Mouse (Mus musculus): ENCODE data around the gene Ttll4. TPM values are rescaled to one million over a fixed set of nuclear protein-coding genes. Genes with fewer than 3 reads are reported as not detected.
A peak's percentile ranks its signal among the peaks of the same experiment; 100 is the strongest.

The Ttll4 gene
- total and polyA plus RNA-seq, 2 experiments, result 8.6 to 9.1 TPM

- no peaks in the 10 kb centered on the region for H3K79me2 ChIP-seq (ENCODE audit: control insufficient read depth, insufficient read depth, low read length)
- no peak overlapping the region for H3K9ac ChIP-seq (ENCODE audit: low read depth, low read length)
- no peak overlapping the region for H3K4me3 ChIP-seq (ENCODE audit: insufficient read depth, low read depth, low read length)
- H3K27me3 ChIP-seq (ENCODE audit: control insufficient read depth, insufficient read depth, low read length), result no peaks in the 10 kb centered on the region
- WGBS, result 77% methylated on average over 1 of the region's 1 CpGs
- DNase-seq (ENCODE audit: extremely low read depth, low read depth, low spot score), result no peak
- H3K36me3 ChIP-seq (ENCODE audit: control insufficient read depth, insufficient read depth, low read length), result peaks cover 18% of the 10 kb centered on the region
- no peak for TF ChIP-seq CTCF (IDR thresholded peaks at IDR 0.05; ENCODE audit: low read depth, low read length)
- TF ChIP-seq POLR2A (IDR thresholded peaks at IDR 0.05; ENCODE audit: extremely low read depth, insufficient read depth, low read length), result no peak
- H3K27ac ChIP-seq (replicated peaks; ENCODE audit: insufficient read depth, low read depth, low read length), result no peak overlapping the region
- H3K4me1 ChIP-seq (ENCODE audit: control insufficient read depth, insufficient read depth, low read length), result no peaks in the 10 kb centered on the region
Measured at GRCm38 (mm10) chr1:74677843-74678242, 16.3 kb downstream of the Ttll4 start.

- Histone ChIP-seq H3K27ac (replicated peaks; ENCODE audit: insufficient read depth, low read depth, low read length) (no peak overlapping the region), H3K79me2 (ENCODE audit: control insufficient read depth, insufficient read depth, low read length) (no peaks in the 10 kb centered on the region), H3K9ac (ENCODE audit: low read depth, low read length) (no peak overlapping the region), H3K4me1 (ENCODE audit: control insufficient read depth, insufficient read depth, low read length) (no peaks in the 10 kb centered on the region), H3K4me3 (ENCODE audit: insufficient read depth, low read depth, low read length) (no peak overlapping the region), H3K27me3 (ENCODE audit: control insufficient read depth, insufficient read depth, low read length) (no peaks in the 10 kb centered on the region), H3K36me3 (ENCODE audit: control insufficient read depth, insufficient read depth, low read length) (peaks cover 54% of the 10 kb centered on the region)
- WGBS, result 91% methylated on average over 7 of the region's 7 CpGs
- DNase-seq (ENCODE audit: extremely low read depth, low read depth, low spot score), result no peak
- TF ChIP-seq POLR2A (IDR thresholded peaks at IDR 0.05; ENCODE audit: extremely low read depth, insufficient read depth, low read length) (no peak), CTCF (IDR thresholded peaks at IDR 0.05; ENCODE audit: low read depth, low read length) (no peak)
Measured at GRCm38 (mm10) chr1:74687131-74687530, 25.6 kb downstream of the Ttll4 start.

DNA sequence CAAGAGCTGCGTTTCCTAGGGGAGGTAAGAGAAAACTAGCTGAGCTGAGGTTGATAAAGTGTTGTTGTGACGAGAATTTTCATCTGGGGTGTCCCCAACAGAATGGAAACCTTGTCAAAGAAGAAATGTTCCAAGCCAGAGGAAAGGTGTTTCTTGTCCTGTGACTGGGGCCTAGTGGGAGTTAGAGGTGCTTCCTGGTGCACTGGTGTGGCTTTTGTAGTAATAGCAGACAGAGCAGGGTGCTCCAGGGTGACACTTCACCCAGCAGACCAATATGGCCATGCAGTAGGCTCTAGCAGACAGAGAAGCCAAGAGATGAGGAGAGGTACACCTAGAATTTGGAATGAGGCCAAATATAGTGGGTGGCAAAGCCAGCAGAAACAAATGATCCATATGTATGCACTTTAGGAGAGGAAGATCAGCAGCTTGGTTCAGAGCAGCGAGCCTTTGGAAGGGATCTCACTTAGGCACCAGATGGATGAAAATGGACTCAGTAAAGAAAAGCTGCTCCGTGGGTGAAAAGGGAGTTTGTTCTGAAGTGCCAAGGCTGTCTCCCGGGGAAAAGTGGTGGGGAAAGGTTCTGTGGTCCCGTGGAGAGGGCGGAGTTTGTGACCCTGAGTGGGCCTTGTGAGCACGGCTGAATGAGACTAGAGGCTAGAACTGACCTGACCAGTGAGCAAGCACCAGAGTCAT is 32.5 kb downstream of the Ttll4 start:
- Histone ChIP-seq H3K4me1 (ENCODE audit: control insufficient read depth, insufficient read depth, low read length) (peaks cover 17% of the 10 kb centered on the region), H3K9ac (ENCODE audit: low read depth, low read length) (no peak overlapping the region), H3K4me3 (ENCODE audit: insufficient read depth, low read depth, low read length) (no peak overlapping the region), H3K27me3 (ENCODE audit: control insufficient read depth, insufficient read depth, low read length) (no peaks in the 10 kb centered on the region), H3K36me3 (ENCODE audit: control insufficient read depth, insufficient read depth, low read length) (peaks cover 24% of the 10 kb centered on the region), H3K27ac (replicated peaks; ENCODE audit: insufficient read depth, low read depth, low read length) (no peak overlapping the region), H3K79me2 (ENCODE audit: control insufficient read depth, insufficient read depth, low read length) (no peaks in the 10 kb centered on the region)
- no peak for DNase-seq (ENCODE audit: extremely low read depth, low read depth, low spot score)
- WGBS, result 88% methylated on average over 8 of the region's 8 CpGs
- TF ChIP-seq POLR2A (IDR thresholded peaks at IDR 0.05; ENCODE audit: extremely low read depth, insufficient read depth, low read length), result no peak
- TF ChIP-seq CTCF (IDR thresholded peaks at IDR 0.05; ENCODE audit: low read depth, low read length), result no peak

DNA sequence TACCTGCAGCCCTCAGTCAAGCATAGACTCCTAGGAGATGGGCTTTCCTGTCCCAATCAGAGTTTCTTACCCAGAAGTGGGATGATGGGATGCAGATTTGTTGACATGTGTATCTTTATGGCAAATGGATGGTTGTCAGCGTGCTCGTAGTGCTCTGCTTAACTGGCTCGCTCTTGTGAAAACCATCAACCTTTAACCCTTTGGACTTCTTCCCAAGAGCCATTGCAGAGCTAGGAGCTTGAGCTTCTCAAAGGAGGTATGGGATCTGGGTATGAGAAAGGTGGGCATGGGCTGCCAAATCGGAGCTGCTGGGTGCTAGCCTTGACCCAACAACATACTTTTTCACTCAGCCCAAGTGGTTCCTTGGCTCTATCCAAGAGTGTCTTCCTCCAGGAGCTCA is 34.3 kb downstream of the Ttll4 start:
- 49% methylated on average over 4 of the region's 4 CpGs for WGBS
- DNase-seq (ENCODE audit: extremely low read depth, low read depth, low spot score), result peak; percentile 40
- no peaks in the 10 kb centered on the region for H3K27me3 ChIP-seq (ENCODE audit: control insufficient read depth, insufficient read depth, low read length)

GRCm38 (mm10) chr1:74697416-74697815 is 35.9 kb downstream of the Ttll4 start:
- H3K27ac ChIP-seq (replicated peaks; ENCODE audit: insufficient read depth, low read depth, low read length), result peak overlapping the region; percentile 38
- H3K36me3 ChIP-seq (ENCODE audit: control insufficient read depth, insufficient read depth, low read length), result peaks cover 5% of the 10 kb centered on the region; the same call in 1 of the 2 replicates
- peak; percentile 92 for DNase-seq (ENCODE audit: extremely low read depth, low read depth, low spot score)
- H3K4me3 ChIP-seq (ENCODE audit: insufficient read depth, low read depth, low read length), result no peak overlapping the region
- no peak overlapping the region for H3K9ac ChIP-seq (ENCODE audit: low read depth, low read length)
- WGBS, result 41% methylated on average over 6 of the region's 6 CpGs
- TF ChIP-seq CTCF (IDR thresholded peaks at IDR 0.05; ENCODE audit: low read depth, low read length) (no peak), POLR2A (IDR thresholded peaks at IDR 0.05; ENCODE audit: extremely low read depth, insufficient read depth, low read length) (no peak)
- no peaks in the 10 kb centered on the region for H3K27me3 ChIP-seq (ENCODE audit: control insufficient read depth, insufficient read depth, low read length)
- no peaks in the 10 kb centered on the region for H3K79me2 ChIP-seq (ENCODE audit: control insufficient read depth, insufficient read depth, low read length)
- H3K4me1 ChIP-seq (ENCODE audit: control insufficient read depth, insufficient read depth, low read length), result peaks cover 19% of the 10 kb centered on the region

More for the DNA sequence above, 34.3 kb downstream of the Ttll4 start:
- Histone ChIP-seq H3K4me3 (ENCODE audit: insufficient read depth, low read depth, low read length) (no peak overlapping the region), H3K27ac (replicated peaks; ENCODE audit: insufficient read depth, low read depth, low read length) (no peak overlapping the region), H3K9ac (ENCODE audit: low read depth, low read length) (no peak overlapping the region), H3K79me2 (ENCODE audit: control insufficient read depth, insufficient read depth, low read length) (no peaks in the 10 kb centered on the region), H3K4me1 (ENCODE audit: control insufficient read depth, insufficient read depth, low read length) (peaks cover 19% of the 10 kb centered on the region), H3K36me3 (ENCODE audit: control insufficient read depth, insufficient read depth, low read length) (peaks cover 9% of the 10 kb centered on the region)
- no peak for TF ChIP-seq CTCF (IDR thresholded peaks at IDR 0.05; ENCODE audit: low read depth, low read length)
- TF ChIP-seq POLR2A (IDR thresholded peaks at IDR 0.05; ENCODE audit: extremely low read depth, insufficient read depth, low read length), result no peak

GRCm38 (mm10) chr1:74698353-74698752 is 36.8 kb downstream of the Ttll4 start:
- peaks cover 4% of the 10 kb centered on the region; the same call in 1 of the 2 replicates for H3K36me3 ChIP-seq (ENCODE audit: control insufficient read depth, insufficient read depth, low read length)
- WGBS, result 100% methylated on average over 1 of the region's 1 CpGs
- no peak for TF ChIP-seq CTCF (IDR thresholded peaks at IDR 0.05; ENCODE audit: low read depth, low read length)
- no peak for TF ChIP-seq POLR2A (IDR thresholded peaks at IDR 0.05; ENCODE audit: extremely low read depth, insufficient read depth, low read length)

More at GRCm38 (mm10) chr1:74698353-74698752, 36.8 kb downstream of the Ttll4 start:
- Histone ChIP-seq H3K4me3 (ENCODE audit: insufficient read depth, low read depth, low read length) (no peak overlapping the region), H3K4me1 (ENCODE audit: control insufficient read depth, insufficient read depth, low read length) (peaks cover 19% of the 10 kb centered on the region), H3K27me3 (ENCODE audit: control insufficient read depth, insufficient read depth, low read length) (no peaks in the 10 kb centered on the region), H3K9ac (ENCODE audit: low read depth, low read length) (no peak overlapping the region), H3K79me2 (ENCODE audit: control insufficient read depth, insufficient read depth, low read length) (no peaks in the 10 kb centered on the region), H3K27ac (replicated peaks; ENCODE audit: insufficient read depth, low read depth, low read length) (peak overlapping the region; percentile 94)
- DNase-seq (ENCODE audit: extremely low read depth, low read depth, low spot score), result no peak
